Mouse (Mus musculus) naive thymus-derived CD4-positive, alpha-beta T cell, adult 2 months (primary cell): ENCODE results near the gene Wdr20.

Experiments used
- DNase-seq: peaks from one replicate; pipeline ENCODE4 v3.0.0-alpha.2; 2011; ENCODE audit warnings: low read depth

Wdr20 gene

DNA sequence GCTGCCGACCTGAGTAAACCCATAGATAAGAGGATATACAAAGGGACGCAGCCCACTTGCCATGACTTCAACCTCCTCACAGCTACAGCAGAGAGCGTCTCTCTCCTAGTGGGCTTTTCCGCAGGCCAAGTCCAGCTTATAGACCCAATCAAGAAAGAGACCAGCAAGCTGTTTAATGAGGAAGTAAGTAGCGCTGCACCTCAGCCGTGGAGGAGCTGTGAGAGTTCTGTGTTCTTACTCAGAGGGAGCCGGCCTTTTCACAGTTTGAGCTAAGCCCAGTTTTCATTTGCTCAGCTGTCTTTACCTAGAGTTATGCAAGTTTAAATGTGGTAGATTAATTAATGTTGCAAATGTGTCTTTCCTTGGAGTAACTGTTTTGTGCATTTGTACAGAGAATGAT, 41.6 kb downstream of the Wdr20 start:
- DNase-seq: no peak

GRCm38 (mm10) chr12:110781181-110781580, 43.4 kb downstream of the Wdr20 start:
- DNase-seq: no peak

DNA sequence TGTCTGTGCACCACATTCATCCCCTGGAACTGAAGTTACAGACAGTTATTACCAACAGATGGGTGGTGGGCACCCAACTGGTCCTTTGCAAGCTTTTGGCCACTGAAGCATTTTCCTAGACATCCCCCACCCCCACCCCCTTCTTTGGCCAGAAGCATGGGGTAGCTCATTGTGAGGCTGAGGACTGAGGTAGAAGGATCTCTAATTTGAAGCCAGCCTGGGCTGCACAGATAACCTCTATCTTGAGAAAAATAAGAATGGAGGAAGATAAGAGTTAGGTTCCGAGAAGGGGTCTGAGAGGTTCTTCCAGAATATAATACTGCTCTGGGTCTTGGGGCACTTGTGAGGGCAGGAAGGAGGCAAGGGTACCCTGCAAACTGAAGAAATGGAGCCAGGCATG, 44.5 kb downstream of the Wdr20 start:
- no peak for DNase-seq

DNA sequence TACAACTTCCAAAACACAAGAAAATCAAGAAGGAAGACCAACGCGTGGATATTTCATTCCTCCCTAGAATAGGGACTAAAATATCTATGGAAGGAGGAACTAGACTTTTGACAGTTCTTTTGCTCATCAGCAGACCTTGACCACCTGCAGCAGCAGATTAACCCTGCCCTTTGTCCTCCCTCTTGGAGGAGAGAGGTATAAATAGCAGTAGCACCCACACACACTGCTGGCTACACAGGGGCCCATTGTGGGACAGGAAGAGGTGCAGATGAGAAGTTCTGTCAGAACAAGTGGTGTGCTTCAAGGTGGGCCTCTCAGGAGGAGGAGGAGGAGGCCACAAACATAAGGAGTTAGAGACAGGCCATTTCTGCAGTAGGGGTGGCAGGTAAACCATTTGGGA, 46.5 kb downstream of the Wdr20 start:
- DNase-seq: no peak

DNA sequence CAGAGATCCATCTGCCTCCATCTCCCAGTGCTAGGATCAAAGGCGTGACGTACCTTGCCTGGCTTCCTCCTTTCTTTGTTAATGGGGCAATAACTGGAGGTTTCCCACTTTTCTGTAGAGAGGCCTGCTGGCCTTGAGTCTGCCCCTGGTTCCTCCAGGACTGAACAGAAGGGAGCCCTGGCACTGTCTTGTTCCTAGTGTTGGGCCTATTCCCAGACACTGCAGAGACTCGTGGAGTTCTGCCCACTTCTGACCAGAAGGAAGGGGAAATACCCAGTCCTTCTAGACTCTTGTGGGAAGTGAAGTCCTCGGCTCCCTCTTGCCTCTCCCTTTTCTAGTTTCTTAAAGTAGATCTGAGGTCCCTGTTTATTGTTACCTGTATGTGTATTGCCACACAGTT, 48.5 kb downstream of the Wdr20 start:
- no peak for DNase-seq

DNA sequence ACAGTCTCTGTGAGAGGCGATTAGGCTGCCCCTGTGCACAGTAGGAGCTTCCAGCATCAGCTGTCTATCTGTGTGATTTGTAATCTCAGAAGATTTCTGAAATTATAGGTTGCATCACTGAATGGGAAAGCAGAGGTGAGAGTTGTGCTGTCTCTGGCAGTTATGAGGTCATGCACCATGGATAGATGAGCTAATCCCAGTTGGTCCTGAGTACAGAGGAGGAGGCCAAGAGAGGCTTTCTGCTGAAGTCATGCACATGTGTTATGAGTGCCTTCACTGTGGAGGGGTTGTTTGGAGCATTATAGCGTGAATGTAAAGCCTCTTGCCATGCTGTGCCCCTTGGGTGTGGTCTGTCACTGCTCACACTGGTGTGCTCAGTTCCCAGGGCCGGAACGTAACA, 52.8 kb downstream of the Wdr20 start:
- no peak for DNase-seq

DNA sequence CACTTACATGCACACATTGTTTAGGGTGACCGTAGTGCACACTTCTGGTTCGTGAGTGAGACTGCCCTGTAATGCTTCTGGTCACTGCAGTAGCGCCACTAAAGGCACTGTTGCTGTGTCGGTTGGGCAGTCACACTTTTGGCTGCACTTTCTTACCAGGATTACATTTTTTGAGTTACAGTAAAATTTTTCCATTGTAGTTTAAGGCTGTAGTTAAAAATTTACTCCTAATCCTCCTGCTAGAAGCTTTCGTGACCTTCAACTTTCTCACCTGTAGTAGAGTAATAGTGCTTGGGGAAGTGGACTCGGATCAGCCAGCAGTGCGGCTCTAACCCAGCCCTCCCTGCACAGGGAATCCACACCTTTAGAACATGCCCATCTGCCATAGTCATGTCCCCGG, 53.3 kb downstream of the Wdr20 start:
- no peak for DNase-seq

DNA sequence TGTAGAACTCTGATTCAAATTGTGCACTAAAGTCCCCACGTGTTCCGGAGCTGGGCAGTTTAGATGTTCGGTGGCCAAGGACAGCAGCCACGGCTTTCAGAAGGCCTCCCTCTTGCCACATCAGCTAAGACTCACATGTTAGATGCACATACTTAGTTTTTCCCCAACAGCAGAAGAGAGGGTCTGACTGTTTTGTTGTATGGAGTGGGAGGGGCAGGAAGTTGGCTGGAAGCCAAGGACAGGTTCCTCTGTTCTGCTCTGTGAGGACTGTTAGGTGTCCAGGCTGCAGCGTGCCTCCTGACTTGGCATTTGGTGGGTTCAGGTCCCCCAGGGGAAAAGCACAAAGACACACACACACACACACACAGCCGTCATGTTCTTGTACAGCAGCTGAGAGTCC, 57.3 kb downstream of the Wdr20 start:
- DNase-seq: peak; percentile 29

GRCm38 (mm10) chr12:110796748-110797147, 59.0 kb downstream of the Wdr20 start:
- DNase-seq: no peak

- DNase-seq: no peak
Observed at GRCm38 (mm10) chr12:110797202-110797601, 59.5 kb downstream of the Wdr20 start.

- no peak for DNase-seq
Observed at GRCm38 (mm10) chr12:110797842-110798431, 60.2 kb downstream of the Wdr20 start.

GRCm38 (mm10) chr12:110799226-110799625, 61.5 kb downstream of the Wdr20 start:
- no peak for DNase-seq

DNA sequence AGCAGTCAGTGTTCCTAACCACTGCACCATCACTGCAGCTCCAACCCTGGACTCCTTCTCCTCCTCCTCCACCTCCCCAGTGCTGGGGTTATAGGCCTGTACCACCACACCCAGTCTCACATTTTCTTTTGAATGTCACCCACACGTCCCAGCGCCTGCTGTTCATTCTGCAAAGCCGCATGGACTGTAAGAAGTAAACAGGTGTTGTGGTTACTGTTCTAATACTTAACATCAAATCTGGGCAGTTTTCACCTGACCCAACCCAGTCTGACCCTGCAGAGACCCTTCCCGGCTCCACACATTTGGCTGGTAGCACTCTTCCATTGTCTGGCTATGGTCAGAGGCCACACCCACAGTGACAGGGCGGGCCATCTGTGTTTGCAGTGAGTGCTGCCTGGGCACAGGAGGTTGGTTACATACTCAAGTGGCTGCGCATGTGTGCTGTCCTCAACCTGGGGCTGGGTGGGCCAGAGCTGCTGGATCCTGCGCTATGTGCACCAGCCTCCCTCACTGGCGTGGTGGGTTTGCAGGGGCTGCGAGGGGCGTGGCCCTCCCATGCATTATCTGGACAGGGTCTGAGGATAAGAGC, 64.2 kb downstream of the Wdr20 start:
- no peak for DNase-seq

DNA sequence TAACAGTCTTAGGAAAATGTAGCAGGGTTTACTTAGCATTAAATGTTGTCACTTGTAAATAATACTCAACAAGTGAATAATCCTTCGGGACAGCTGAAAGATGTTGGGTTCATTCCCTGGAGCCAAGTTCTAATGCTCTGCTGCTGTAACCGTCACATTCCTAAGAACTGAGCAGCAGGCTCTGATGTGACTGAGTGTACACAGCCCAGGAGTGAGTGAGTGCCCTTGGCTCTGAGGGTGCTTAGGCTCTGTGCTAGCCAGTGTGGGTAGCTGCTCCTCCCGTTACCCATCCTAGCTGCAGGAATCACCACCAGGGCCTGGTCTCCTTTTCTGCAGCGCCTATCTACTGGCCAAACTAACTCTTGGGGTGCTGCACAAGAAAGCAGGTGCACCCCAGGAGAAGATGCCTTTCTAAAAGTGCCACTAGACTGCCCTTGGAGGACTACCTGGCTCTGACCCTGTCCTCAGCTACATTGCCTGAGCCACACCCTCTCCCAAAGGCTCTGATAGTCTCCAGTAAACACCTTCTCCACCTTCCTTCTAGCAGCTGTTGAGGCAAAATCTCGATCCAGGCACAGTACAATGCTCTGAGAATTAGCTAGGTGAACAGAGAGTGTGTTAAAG, 65.0 kb downstream of the Wdr20 start:
- no peak for DNase-seq

- DNase-seq: no peak
Observed at GRCm38 (mm10) chr12:110804261-110804660, 66.5 kb downstream of the Wdr20 start.

- no peak for DNase-seq
Observed at GRCm38 (mm10) chr12:110806301-110806970, 68.7 kb downstream of the Wdr20 start.

DNA sequence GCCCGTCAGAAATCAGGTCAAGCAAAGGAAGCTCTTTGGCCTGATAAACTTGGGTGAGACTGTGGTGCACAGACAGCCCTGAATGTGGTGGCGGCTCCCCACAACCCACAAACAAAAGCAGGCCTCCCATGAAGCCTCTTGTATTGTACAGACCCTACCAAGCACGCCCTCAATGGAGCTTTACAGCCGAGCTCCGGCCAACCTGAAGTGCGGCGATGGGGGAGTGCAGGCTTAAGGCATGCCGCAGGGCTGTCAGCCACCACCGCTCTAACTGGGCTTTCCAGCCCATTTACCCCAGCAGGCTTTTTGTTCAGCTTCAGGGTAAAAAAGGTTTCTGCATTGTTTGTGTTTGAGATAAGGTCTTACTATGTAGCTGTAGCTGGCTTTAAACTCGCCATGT, 70.7 kb downstream of the Wdr20 start:
- DNase-seq: no peak

- no peak for DNase-seq
Observed at GRCm38 (mm10) chr12:110808848-110809247, 71.1 kb downstream of the Wdr20 start.

DNA sequence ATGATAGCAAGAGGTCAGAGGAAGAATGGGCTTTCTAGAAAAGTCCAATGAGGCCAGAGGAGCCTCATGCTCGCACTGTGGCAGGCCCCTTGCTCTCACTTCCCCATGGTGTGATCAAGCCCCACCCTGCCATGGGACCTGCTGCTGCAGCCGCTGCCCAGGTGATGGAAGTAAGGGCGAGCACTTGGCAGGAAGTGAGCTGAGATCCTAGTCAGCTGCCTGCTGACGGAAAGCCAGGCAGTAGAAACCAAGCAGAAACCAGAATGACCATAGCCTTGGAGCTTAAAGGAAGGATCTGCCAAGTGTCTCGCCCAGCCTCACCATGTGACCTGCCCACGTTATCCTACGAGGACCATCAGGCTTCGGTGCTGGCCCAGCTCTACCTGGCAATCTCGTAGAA, 75.4 kb downstream of the Wdr20 start:
- DNase-seq: no peak

- no peak for DNase-seq
Observed at GRCm38 (mm10) chr12:110813624-110814023, 75.9 kb downstream of the Wdr20 start.

- DNase-seq: no peak
Observed at GRCm38 (mm10) chr12:110814924-110815323, 77.2 kb downstream of the Wdr20 start.

DNA sequence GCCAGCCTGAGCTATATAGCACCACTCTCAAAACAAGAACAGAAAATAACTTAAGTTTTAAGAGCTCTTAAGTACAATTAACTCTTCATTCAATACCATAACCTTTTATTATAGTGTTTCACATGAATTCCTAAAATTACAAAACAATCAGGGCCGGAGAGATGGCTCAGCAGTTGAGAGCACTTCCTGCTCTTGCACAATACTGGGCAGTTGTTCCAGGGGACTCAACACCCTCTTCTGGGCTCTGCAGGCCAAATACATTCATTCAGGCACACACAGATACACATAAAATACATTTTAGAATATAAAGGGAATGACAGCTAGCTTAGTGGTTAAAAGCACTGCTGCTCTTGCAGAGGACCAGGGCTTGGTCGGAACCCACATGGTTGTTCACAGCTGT, 79.1 kb downstream of the Wdr20 start:
- DNase-seq: no peak

GRCm38 (mm10) chr12:110819367-110819766, 81.6 kb downstream of the Wdr20 start:
- DNase-seq: no peak
